Mouse (Mus musculus): ENCODE measurements around the gene Nucb1. TPM values are rescaled to one million over a fixed set of nuclear protein-coding genes. Genes with fewer than 3 reads are reported as not detected.
"Not testable (repeated sequence)": the region's sequence is repeated elsewhere in the genome, so short reads cannot be mapped to it uniquely, and the experiment has no call there.

Gene Nucb1
- polyA plus RNA-seq, 1 experiment from 2014 or later = 113 TPM

DNA sequence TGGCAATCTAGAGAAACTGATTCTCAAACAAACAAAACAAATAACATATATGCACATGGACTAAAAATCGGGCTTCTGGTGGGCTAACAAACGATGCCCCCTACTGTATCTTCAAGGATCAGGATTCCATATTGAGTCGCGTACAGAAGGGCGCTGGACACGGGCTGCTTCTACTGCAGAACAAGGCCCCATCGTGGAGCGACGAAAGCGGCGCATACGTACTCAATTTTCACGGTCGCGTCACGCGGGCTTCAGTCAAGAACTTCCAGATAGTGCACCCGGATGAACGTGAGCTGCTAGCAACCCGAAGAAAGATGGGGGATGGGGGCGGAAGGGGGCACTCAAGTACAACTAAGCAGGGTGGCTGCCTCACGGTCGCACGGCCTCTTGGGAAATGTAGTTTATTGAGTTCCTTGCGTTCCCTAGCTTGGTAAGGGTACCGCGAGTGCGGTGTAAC lies 11.6 kb upstream of the Nucb1 start:
- peak overlapping the region; percentile 30; the same call in 1 of the 2 replicates for H3K27ac ChIP-seq (ENCODE audit: low read depth, low read length)
- peak; percentile 88 for DNase-seq (ENCODE audit: low spot score)
- no peaks in the 10 kb centered on the region for H3K9me3 ChIP-seq (ENCODE audit: control insufficient read depth, low read length)
- peak overlapping the region; percentile 43 for H3K4me2 ChIP-seq (ENCODE audit: low read depth)
- peak overlapping the region; percentile 40 for H3K4me3 ChIP-seq (ENCODE audit: low read depth, low read length)
- peak; percentile 62 for ATAC-seq (ENCODE audit: insufficient read depth, low FRiP score, low TSS enrichment)
- H3K9ac ChIP-seq (ENCODE audit: low read length) = peak overlapping the region; percentile 58
- under 1% methylated on average over 28 of the region's 28 CpGs for WGBS
- peaks cover 2% of the 10 kb centered on the region for H3K36me3 ChIP-seq (ENCODE audit: control insufficient read depth, insufficient read depth, low read length)
- H3K27me3 ChIP-seq (ENCODE audit: control insufficient read depth, insufficient read depth, low read length) = no peaks in the 10 kb centered on the region
- H3K4me1 ChIP-seq (ENCODE audit: control insufficient read depth, insufficient read depth, low read length) = peaks cover 7% of the 10 kb centered on the region

DNA sequence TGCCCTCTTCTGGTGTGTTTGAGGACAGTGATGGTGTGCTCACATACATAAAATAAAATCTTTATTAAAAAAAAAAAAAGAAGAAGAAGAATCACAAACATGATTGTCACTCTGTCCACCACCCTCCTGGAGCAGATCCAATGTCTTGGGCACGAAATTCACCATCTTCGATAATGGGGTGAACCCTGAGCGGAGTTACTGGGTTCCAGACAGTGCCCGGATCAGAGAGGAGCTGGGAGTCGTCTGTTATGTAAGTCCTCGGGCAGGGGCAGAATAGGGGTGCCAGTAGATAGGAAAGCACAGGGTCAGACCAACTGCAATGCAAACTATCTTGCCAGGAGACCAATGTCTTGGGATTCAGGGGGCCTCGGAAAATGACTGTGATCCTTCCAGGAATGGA lies 10.4 kb upstream of the Nucb1 start:
- Histone ChIP-seq H3K9me3 (ENCODE audit: control insufficient read depth, low read length) (no peaks in the 10 kb centered on the region), H3K36me3 (ENCODE audit: control insufficient read depth, insufficient read depth, low read length) (peaks cover 2% of the 10 kb centered on the region), H3K4me3 (ENCODE audit: low read depth, low read length) (no peak overlapping the region), H3K27me3 (ENCODE audit: control insufficient read depth, insufficient read depth, low read length) (no peaks in the 10 kb centered on the region), H3K27ac (ENCODE audit: low read depth, low read length) (no peak overlapping the region), H3K4me2 (ENCODE audit: low read depth) (no peak overlapping the region), H3K4me1 (ENCODE audit: control insufficient read depth, insufficient read depth, low read length) (peaks cover 7% of the 10 kb centered on the region), H3K9ac (ENCODE audit: low read length) (no peak overlapping the region)
- DNase-seq (ENCODE audit: low spot score) (no peak), ATAC-seq (ENCODE audit: insufficient read depth, low FRiP score, low TSS enrichment) (no peak)
- WGBS = 93% methylated on average over 7 of the region's 7 CpGs

DNA sequence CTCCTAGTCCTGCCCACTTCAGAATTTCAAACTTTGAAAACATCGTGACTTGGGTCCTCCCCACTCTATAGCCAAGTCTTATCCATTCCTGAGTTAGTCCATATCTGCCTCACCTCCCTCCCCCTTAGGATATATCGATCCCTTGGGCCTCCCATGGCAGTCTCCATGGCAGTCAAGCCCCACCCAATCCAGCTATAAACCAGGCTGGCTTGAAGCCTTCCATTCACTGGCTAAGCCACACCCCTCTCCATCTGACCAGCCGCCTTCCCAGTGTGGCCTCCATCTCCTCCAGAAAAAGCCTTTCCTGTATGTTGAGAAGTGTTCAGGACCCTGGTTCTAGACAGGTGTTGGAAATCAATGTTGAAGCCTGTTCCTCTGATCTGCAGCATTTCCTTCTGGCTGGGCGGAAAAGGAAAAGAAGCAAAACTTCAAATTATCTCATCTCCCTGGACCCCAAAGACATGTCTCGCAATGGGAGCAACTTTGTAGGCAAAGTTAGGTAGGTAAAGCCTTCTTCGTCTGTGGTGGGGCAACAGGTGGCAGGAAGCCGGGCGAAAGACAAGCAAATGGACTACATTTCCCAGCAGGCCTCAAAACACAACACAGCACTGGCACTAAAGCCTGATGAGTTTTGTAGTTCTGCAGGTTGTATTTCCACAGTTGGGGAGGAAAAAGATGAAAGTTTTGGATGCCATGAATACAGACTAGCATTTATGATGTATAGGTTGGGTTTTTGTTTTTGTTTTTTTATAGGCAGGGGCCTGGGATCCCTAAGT lies 9.3 kb upstream of the Nucb1 start:
- Histone ChIP-seq H3K9ac (ENCODE audit: low read length) (no peak overlapping the region), H3K9me3 (ENCODE audit: control insufficient read depth, low read length) (no peaks in the 10 kb centered on the region), H3K27ac (ENCODE audit: low read depth, low read length) (no peak overlapping the region), H3K27me3 (ENCODE audit: control insufficient read depth, insufficient read depth, low read length) (no peaks in the 10 kb centered on the region), H3K4me3 (ENCODE audit: low read depth, low read length) (no peak overlapping the region), H3K4me1 (ENCODE audit: control insufficient read depth, insufficient read depth, low read length) (no peaks in the 10 kb centered on the region), H3K4me2 (ENCODE audit: low read depth) (no peak overlapping the region), H3K36me3 (ENCODE audit: control insufficient read depth, insufficient read depth, low read length) (peaks cover 2% of the 10 kb centered on the region)
- no peak for DNase-seq (ENCODE audit: low spot score)
- WGBS = 77% methylated on average over 8 of the region's 8 CpGs
- no peak for ATAC-seq (ENCODE audit: insufficient read depth, low FRiP score, low TSS enrichment)

DNA sequence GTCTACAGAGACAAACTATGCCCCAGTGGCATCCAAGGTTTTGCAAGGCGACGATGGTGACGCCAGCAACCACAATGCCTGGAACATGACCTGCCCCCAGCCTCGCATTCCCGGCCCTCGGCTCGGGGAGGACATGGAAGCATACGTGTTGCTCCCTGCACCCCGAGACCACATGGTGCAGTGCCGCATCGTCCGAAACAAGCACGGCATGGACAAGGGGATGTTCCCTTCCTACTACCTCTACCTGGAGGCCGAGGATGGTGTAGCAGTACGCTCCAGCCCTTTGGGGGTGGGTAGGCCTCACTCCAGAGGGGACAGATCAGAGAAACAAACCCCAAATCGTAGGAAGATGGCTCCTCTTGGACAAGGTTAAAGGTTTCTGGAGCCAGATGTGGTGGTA lies 8.4 kb upstream of the Nucb1 start:
- Histone ChIP-seq H3K4me2 (ENCODE audit: low read depth) (no peak overlapping the region), H3K4me1 (ENCODE audit: control insufficient read depth, insufficient read depth, low read length) (no peaks in the 10 kb centered on the region), H3K27me3 (ENCODE audit: control insufficient read depth, insufficient read depth, low read length) (no peaks in the 10 kb centered on the region), H3K9ac (ENCODE audit: low read length) (no peak overlapping the region), H3K36me3 (ENCODE audit: control insufficient read depth, insufficient read depth, low read length) (peaks cover 2% of the 10 kb centered on the region; the same call in 1 of the 2 replicates), H3K27ac (ENCODE audit: low read depth, low read length) (no peak overlapping the region), H3K4me3 (ENCODE audit: low read depth, low read length) (no peak overlapping the region), H3K9me3 (ENCODE audit: control insufficient read depth, low read length) (no peaks in the 10 kb centered on the region)
- no peak for ATAC-seq (ENCODE audit: insufficient read depth, low FRiP score, low TSS enrichment)
- whole genome bisulfite sequencing = 92% methylated on average over 16 of the region's 16 CpGs
- DNase-seq (ENCODE audit: low spot score) = no peak

DNA sequence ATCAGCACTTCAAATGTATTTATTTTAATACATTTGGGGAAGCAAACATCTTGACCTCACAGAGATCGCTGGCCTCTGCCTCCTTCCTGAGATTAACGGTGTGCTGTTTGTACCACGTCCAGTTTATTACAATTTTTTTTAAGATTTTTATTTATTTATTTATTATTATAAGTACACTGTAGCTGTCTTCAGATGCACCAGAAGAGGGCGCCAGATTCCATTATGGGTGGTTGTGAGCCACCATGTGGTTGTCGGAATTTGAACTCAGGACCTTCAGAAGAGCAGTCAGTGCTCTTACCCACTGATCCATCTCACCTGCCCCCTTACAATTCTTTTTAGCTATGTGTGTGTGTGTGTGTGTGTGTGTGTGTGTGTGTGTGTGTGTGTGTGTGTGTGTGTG lies 6.6 kb upstream of the Nucb1 start:
- not testable (repeated sequence) for ATAC-seq (ENCODE audit: insufficient read depth, low FRiP score, low TSS enrichment); H3K9ac ChIP-seq (ENCODE audit: low read length); DNase-seq (ENCODE audit: low spot score); H3K4me1 ChIP-seq (ENCODE audit: control insufficient read depth, insufficient read depth, low read length); H3K4me3 ChIP-seq (ENCODE audit: low read depth, low read length); H3K27me3 ChIP-seq (ENCODE audit: control insufficient read depth, insufficient read depth, low read length); H3K27ac ChIP-seq (ENCODE audit: low read depth, low read length); H3K4me2 ChIP-seq (ENCODE audit: low read depth); H3K9me3 ChIP-seq (ENCODE audit: control insufficient read depth, low read length); H3K36me3 ChIP-seq (ENCODE audit: control insufficient read depth, insufficient read depth, low read length)
- WGBS = 78% methylated on average over 5 of the region's 5 CpGs

DNA sequence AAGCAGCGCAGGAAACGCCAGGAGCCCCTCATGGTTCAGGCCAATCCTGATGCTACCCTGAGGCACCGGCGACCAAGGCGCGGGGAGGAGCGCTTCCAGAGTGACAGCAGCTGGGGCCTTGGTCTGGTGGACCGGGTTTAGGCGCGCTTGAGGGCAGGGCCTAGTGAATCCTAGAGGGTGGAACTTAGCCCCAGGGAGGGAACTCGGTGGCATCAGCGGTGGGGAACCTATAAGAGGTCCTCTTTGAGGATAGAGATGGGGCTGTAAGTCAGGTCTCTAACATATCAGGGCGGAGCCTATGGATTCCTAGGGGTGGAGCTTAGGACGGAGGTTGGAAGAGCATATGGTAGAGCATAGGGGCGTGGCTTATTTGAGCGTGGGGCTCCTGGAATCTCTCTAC lies 5.2 kb upstream of the Nucb1 start:
- no peak overlapping the region for H3K27ac ChIP-seq (ENCODE audit: low read depth, low read length)
- 0 out of 2 replicates have a peak overlapping the region, but pooled peaks have one; percentile 7 for H3K4me2 ChIP-seq (ENCODE audit: low read depth)
- H3K9me3 ChIP-seq (ENCODE audit: control insufficient read depth, low read length) = no peaks in the 10 kb centered on the region
- no peaks in the 10 kb centered on the region for H3K36me3 ChIP-seq (ENCODE audit: control insufficient read depth, insufficient read depth, low read length)
- H3K9ac ChIP-seq (ENCODE audit: low read length) = no peak overlapping the region
- no peaks in the 10 kb centered on the region for H3K27me3 ChIP-seq (ENCODE audit: control insufficient read depth, insufficient read depth, low read length)
- WGBS = 26% methylated on average over 16 of the region's 16 CpGs
- DNase-seq (ENCODE audit: low spot score) = no peak
- no peak overlapping the region for H3K4me3 ChIP-seq (ENCODE audit: low read depth, low read length)
- H3K4me1 ChIP-seq (ENCODE audit: control insufficient read depth, insufficient read depth, low read length) = no peaks in the 10 kb centered on the region
- no peak for ATAC-seq (ENCODE audit: insufficient read depth, low FRiP score, low TSS enrichment)

DNA sequence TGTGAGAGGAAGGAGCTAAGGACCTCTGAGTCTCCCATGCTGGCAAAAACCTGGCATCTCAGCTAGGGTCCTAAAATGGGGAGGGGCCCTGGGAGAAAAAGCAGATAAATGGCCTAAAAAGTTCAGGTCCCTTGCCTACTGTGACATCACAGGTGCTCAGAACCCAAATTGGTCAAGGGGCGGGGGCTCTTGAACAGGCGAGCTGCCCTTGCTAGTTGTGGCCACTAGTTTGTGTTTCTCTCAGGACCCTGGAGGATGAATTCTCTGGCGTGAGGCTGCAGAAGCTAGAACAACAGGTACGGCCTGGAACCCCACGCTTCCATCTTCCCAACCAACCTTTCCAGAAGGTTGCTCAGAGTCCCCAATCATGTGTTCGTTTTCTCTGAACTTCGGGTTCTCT lies 4.2 kb upstream of the Nucb1 start:
- Histone ChIP-seq H3K4me3 (ENCODE audit: low read depth, low read length) (no peak overlapping the region), H3K9me3 (ENCODE audit: control insufficient read depth, low read length) (no peaks in the 10 kb centered on the region), H3K4me1 (ENCODE audit: control insufficient read depth, insufficient read depth, low read length) (peaks cover 3% of the 10 kb centered on the region; the same call in 1 of the 2 replicates), H3K36me3 (ENCODE audit: control insufficient read depth, insufficient read depth, low read length) (no peaks in the 10 kb centered on the region), H3K4me2 (ENCODE audit: low read depth) (no peak overlapping the region), H3K27ac (ENCODE audit: low read depth, low read length) (no peak overlapping the region), H3K9ac (ENCODE audit: low read length) (no peak overlapping the region), H3K27me3 (ENCODE audit: control insufficient read depth, insufficient read depth, low read length) (no peaks in the 10 kb centered on the region)
- WGBS = 82% methylated on average over 7 of the region's 7 CpGs
- DNase-seq (ENCODE audit: low spot score) (no peak), ATAC-seq (ENCODE audit: insufficient read depth, low FRiP score, low TSS enrichment) (no peak)

DNA sequence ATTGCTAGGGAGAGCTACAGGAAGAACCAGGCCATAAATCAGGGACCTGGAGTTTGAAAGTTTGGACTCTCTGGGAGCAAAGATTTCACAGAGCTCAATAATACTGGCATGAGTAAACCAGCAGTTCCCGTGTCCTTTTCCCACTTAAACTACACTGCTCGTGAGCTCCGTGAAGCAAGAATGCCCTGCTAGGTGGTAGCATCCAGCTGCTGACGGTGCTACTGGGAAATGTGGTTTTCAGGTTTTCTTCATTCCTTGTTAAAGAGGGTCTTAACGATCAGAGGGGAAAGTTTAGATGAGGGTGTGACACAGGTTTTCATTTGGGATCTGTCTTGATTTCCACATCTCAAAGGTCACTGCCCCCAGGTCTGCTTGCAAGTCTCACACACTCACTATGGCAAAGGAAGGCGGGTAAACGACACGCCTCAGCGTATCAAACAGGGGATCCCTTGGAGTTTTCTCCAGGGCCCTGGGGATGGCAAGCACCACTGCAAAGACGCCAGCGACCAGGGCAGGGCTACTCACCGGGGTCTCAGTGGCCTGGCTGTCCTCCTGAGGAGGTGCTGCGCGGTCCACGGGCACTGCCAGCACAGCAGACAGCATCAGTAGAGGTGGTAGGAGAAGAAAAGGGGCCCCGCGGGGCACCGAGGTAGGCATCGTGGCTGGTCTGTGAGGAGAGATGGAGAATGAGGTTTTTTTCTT lies 874 bp downstream of the Nucb1 start:
- DNase-seq (ENCODE audit: low spot score) = no peak
- no peak for ATAC-seq (ENCODE audit: insufficient read depth, low FRiP score, low TSS enrichment)
- H3K27me3 ChIP-seq (ENCODE audit: control insufficient read depth, insufficient read depth, low read length) = no peaks in the 10 kb centered on the region
- H3K4me2 ChIP-seq (ENCODE audit: low read depth) = peak overlapping the region; percentile 55
- H3K4me1 ChIP-seq (ENCODE audit: control insufficient read depth, insufficient read depth, low read length) = peaks cover 6% of the 10 kb centered on the region; the same call in 1 of the 2 replicates
- H3K4me3 ChIP-seq (ENCODE audit: low read depth, low read length) = peak overlapping the region; percentile 52
- H3K9ac ChIP-seq (ENCODE audit: low read length) = peak overlapping the region; percentile 53
- H3K36me3 ChIP-seq (ENCODE audit: control insufficient read depth, insufficient read depth, low read length) = no peaks in the 10 kb centered on the region
- 37% methylated on average over 19 of the region's 19 CpGs for WGBS
- H3K27ac ChIP-seq (ENCODE audit: low read depth, low read length) = no peak overlapping the region
- no peaks in the 10 kb centered on the region for H3K9me3 ChIP-seq (ENCODE audit: control insufficient read depth, low read length)

Data from neural tube, embryonic 11.5 days (tissue).